Mouse (Mus musculus): ENCODE results near the gene Mpp1. TPM values are rescaled to one million over a fixed set of nuclear protein-coding genes. Genes with fewer than 3 reads are reported as not detected.

Mpp1 gene
- polyA plus RNA-seq (2012; rRNA removed) = 28.7 and 38.7 TPM in 2 replicates

DNA sequence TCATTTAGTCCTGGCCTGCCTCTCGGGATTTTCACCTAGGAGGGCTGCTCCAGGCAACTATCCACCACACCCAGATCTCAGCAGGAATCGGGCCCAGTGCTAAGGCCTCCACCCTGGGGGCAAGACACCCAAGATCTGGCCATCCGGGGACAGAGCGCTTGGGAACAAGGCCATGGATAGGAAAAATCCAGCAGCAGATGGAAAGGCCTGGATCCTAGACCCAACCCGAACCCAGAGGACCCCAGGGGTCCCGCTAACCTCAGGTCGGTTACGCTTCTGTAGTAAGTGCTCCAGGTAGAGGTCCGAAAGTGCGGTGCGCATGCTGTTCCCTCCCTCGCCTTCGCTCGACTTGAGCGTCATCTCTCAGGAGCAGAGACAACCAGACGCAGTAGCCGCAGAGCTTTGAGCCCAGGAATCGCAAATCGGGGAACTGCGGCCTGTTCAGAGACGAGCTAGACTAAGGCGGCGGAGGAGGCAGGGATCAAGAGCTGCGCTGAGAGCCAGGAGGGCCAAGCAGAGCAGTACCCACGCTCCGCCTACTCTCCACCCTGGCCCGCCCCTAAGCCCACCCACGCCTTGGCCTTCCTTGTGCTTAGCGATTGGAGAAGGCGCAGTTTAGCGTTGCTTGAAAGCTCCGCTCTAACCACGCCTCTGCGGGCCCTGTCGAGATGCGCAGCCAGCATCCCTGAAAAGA lies at the start of gene Mpp1:
Gene Mpp1 (minus strand): TSS at position 550 of the 694 bp plus-strand sequence.

GRCm38 (mm10) chrX:75163670-75164069 lies 32.9 kb upstream of the Mpp1 start, which contains the start of gene Smim9:
Gene Smim9 (minus strand): TSS chrX:75163770.

DNA sequence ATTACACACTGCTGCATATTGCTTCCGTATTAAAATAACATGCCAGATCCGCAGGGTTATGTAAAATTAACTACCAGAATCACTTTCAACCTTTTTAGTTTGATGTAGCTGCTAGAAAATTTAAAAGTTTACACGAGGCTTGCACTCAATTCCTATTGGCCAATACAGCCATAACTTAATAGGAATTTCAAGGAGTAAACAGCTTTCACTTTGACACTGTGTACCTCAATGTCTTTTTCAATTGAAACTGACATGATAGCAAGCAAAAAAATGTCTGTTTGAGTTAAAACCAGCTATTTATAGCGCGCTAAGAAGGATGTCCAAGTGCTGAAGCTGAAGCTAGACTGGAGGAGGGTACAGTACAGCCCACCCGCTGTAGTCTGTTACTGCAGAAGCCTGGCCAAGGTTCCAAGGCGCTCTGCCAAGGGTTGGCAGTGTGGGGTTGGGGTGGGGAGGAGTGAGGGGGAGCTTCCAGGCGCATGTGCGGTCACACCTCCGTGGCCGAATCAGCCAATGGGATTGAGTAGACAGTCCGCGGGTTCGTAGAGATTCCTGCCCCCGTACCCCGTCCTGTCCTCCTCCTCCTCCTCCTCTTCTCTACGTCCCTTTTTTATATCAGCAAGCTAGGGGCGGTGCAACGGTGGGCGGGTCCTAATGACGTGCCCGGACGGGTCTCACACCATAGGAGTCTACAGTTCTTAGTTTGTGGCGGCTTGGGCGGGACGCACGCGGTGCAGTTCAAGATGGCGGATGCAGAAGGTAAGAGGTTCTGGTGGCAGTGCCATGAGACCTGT lies 35.2 kb downstream of the Mpp1 start, which contains the start of gene Dkc1:
Gene Dkc1 (plus strand): TSS at position 486 of the 794 bp plus-strand sequence.

GRCm38 (mm10) chrX:75084774-75085508 lies 45.9 kb downstream of the Mpp1 start, which contains the start of gene Gab3:
Gene Gab3 (minus strand): TSS chrX:75085458.

Other genes starting within 250 kb of the Mpp1 start
- gene Gab3, start 45.6 kb downstream of the Mpp1 start, polyA plus RNA-seq (2012; rRNA removed) = 0.12 TPM in 1 of 2 replicates, not detected in the other
- gene Dkc1, start 35.2 kb downstream of the Mpp1 start, polyA plus RNA-seq (2012; rRNA removed) = 0.86 and 2.5 TPM in 2 replicates
- gene Smim9, start 32.8 kb upstream of the Mpp1 start, polyA plus RNA-seq (2012; rRNA removed) = not detected in 2 replicates